Comparison of ENCODE assay signal across 20 mouse cellular contexts in the genomic region with DNA sequence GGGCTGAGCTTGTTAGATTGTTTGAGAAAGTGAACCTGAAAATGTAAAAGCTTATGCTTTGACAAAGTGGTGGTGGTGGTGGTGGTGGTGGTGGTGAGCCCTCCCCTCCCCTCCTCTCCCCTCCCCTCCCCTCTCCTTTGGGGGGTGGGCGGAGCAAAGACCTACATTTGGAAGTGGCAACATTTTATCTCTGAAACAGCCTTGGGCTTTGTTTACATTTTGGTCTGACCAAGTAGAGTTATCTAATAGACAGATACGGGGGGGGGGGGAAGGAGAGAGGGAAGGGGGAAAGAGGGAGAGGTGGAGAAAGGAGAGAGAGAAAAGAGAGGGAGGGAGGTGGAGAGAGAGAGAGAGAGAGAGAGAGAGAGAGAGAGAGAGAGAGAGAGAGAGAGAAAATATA. TPM values are rescaled to one million over a fixed set of nuclear protein-coding genes. Genes with fewer than 3 reads are reported as not detected.
DNase-seq lines count a peak whose midpoint lies in the region; ATAC-seq and TF ChIP-seq lines count a peak whose summit lies in the region.
"Had no signal": no experiment of that assay in that cellular context is flagged by ENCODE, and none has a peak within 500 bp of the region (broad histone marks: within the 10 kb centered on the region; RNA-seq: fewer than 3 reads in every experiment).

No protein-coding gene starts in this region.

- intact Hi-C loops in heart, postnatal 36 days (cut with DNase I), result no loop called here

- H3K27ac ChIP-seq in heart, embryonic 11.5 days (ENCODE audit: low read depth, low read length), result no peak overlapping the region
- peak overlapping the region; percentile 49 for H3K27ac ChIP-seq in midbrain, embryonic 11.5 days (ENCODE audit: low read depth, low read length)
- no peak overlapping the region for H3K27ac ChIP-seq in midbrain, postnatal 0 days (ENCODE audit: low read depth, low read length)
- peak overlapping the region; percentile 81 for H3K27ac ChIP-seq in hindbrain, embryonic 13.5 days
- peak overlapping the region; percentile 64; the same call in 1 of the 2 replicates for H3K27ac ChIP-seq in neural tube, embryonic 12.5 days
- H3K27ac ChIP-seq: left cerebral cortex, adult 2 months; limb, embryonic 15.5 days; macrophage had no signal

- WGBS in heart, embryonic 11.5 days (ENCODE audit: insufficient replicate concordance), result 2% methylated on average over 2 of the region's 2 CpGs
- 38% methylated on average over 2 of the region's 2 CpGs for WGBS in midbrain, embryonic 11.5 days
- WGBS in midbrain, postnatal 0 days, result 28% methylated on average over 2 of the region's 2 CpGs
- WGBS in hindbrain, embryonic 13.5 days, result 11% methylated on average over 2 of the region's 2 CpGs
- 25% methylated on average over 2 of the region's 2 CpGs for WGBS in neural tube, embryonic 12.5 days

- no peak overlapping the region for H3K4me3 ChIP-seq in heart, embryonic 11.5 days (ENCODE audit: low read depth, low read length)
- no peak overlapping the region for H3K4me3 ChIP-seq in midbrain, embryonic 11.5 days (ENCODE audit: low read depth, low read length)
- H3K4me3 ChIP-seq in midbrain, postnatal 0 days (ENCODE audit: low read depth, low read length), result no peak overlapping the region
- no peak overlapping the region for H3K4me3 ChIP-seq in hindbrain, embryonic 13.5 days
- no peak overlapping the region for H3K4me3 ChIP-seq in neural tube, embryonic 12.5 days
- H3K4me3 ChIP-seq: left cerebral cortex, adult 2 months had no signal

- peak overlapping the region; percentile 82; the same call in 1 of the 2 replicates for H3K4me2 ChIP-seq in heart, embryonic 11.5 days
- H3K4me2 ChIP-seq in midbrain, embryonic 11.5 days, result peak overlapping the region; percentile 47; the same call in 1 of the 2 replicates
- no peak overlapping the region for H3K4me2 ChIP-seq in midbrain, postnatal 0 days (ENCODE audit: low read depth, low read length, poor library complexity, severe bottlenecking)
- peak overlapping the region; percentile 58 for H3K4me2 ChIP-seq in hindbrain, embryonic 13.5 days
- H3K4me2 ChIP-seq in neural tube, embryonic 12.5 days (replicated peaks), result peak overlapping the region; percentile 63

- ATAC-seq in heart, embryonic 11.5 days (replicated peaks; ENCODE audit: insufficient number of reproducible peaks, low FRiP score, low TSS enrichment), result 0 out of 2 replicates have a peak, but pooled peaks have one; percentile 35
- ATAC-seq in midbrain, embryonic 11.5 days (ENCODE audit: low FRiP score), result no peak
- no peak for ATAC-seq in midbrain, postnatal 0 days (ENCODE audit: low FRiP score)
- ATAC-seq in hindbrain, embryonic 13.5 days (ENCODE audit: low FRiP score), result no peak
- no peak for ATAC-seq in neural tube, embryonic 12.5 days (ENCODE audit: low FRiP score, low read depth)
- ATAC-seq: Patski had no signal

- H3K9me3 ChIP-seq in heart, embryonic 11.5 days (replicated peaks; ENCODE audit: control insufficient read depth, low read length), result no peaks in the 10 kb centered on the region
- no peaks in the 10 kb centered on the region for H3K9me3 ChIP-seq in midbrain, embryonic 11.5 days (ENCODE audit: control insufficient read depth, low read length)
- no peaks in the 10 kb centered on the region for H3K9me3 ChIP-seq in midbrain, postnatal 0 days (ENCODE audit: low read length)
- H3K9me3 ChIP-seq in hindbrain, embryonic 13.5 days, result no peaks in the 10 kb centered on the region
- H3K9me3 ChIP-seq in neural tube, embryonic 12.5 days, result no peaks in the 10 kb centered on the region
- H3K9me3 ChIP-seq: limb, embryonic 15.5 days had no signal

- H3K27me3 ChIP-seq in heart, embryonic 11.5 days (ENCODE audit: control insufficient read depth, insufficient read depth, low read length), result peaks cover 1% of the 10 kb centered on the region; the same call in 1 of the 2 replicates
- no peaks in the 10 kb centered on the region; the same call in 1 of the 2 replicates for H3K27me3 ChIP-seq in midbrain, embryonic 11.5 days (ENCODE audit: control insufficient read depth, insufficient read depth, low read length)
- H3K27me3 ChIP-seq in midbrain, postnatal 0 days (ENCODE audit: insufficient read depth, low read length), result peaks cover 6% of the 10 kb centered on the region; the same call in 1 of the 2 replicates
- H3K27me3 ChIP-seq in hindbrain, embryonic 13.5 days, result no peaks in the 10 kb centered on the region
- no peaks in the 10 kb centered on the region for H3K27me3 ChIP-seq in neural tube, embryonic 12.5 days (replicated peaks)

- no peak overlapping the region for H3K9ac ChIP-seq in heart, embryonic 11.5 days (ENCODE audit: low read depth, low read length)
- peak overlapping the region; percentile 21; the same call in 1 of the 2 replicates for H3K9ac ChIP-seq in midbrain, embryonic 11.5 days (ENCODE audit: low read length)
- H3K9ac ChIP-seq in midbrain, postnatal 0 days (replicated peaks; ENCODE audit: low read length, poor library complexity, severe bottlenecking), result no peak overlapping the region
- H3K9ac ChIP-seq in hindbrain, embryonic 13.5 days, result no peak overlapping the region
- no peak overlapping the region for H3K9ac ChIP-seq in neural tube, embryonic 12.5 days
- H3K9ac ChIP-seq: limb, embryonic 15.5 days had no signal

- DNase-seq in heart, postnatal 36 days, result no peak
- no peak for DNase-seq in midbrain, embryonic 11.5 days (ENCODE audit: low spot score, missing footprints)
- DNase-seq in midbrain, postnatal 0 days (ENCODE audit: low spot score), result no peak
- no peak for DNase-seq in layer of hippocampus, adult 8-10 months (ENCODE audit: low spot score in 2 of 2)
- no peak for DNase-seq in cerebellum, postnatal 14 days
- DNase-seq: B cell, adult 2 months; cerebellum, adult 11 months; lung, adult 2 months; right cerebral cortex, postnatal 4 days; thymus, adult 2 months had no signal

- H3K4me1 ChIP-seq in heart, embryonic 11.5 days (ENCODE audit: control insufficient read depth, insufficient read depth, low read length), result peaks cover 2% of the 10 kb centered on the region; the same call in 1 of the 2 replicates
- H3K4me1 ChIP-seq in midbrain, embryonic 11.5 days (ENCODE audit: control insufficient read depth, insufficient read depth, low read length), result peaks cover 11% of the 10 kb centered on the region; the same call in 1 of the 2 replicates
- no peaks in the 10 kb centered on the region for H3K4me1 ChIP-seq in midbrain, postnatal 0 days (ENCODE audit: insufficient read depth, low read length)
- peaks cover 46% of the 10 kb centered on the region for H3K4me1 ChIP-seq in hindbrain, embryonic 13.5 days (replicated peaks)
- H3K4me1 ChIP-seq in neural tube, embryonic 12.5 days, result peaks cover 23% of the 10 kb centered on the region; the same call in 1 of the 2 replicates

- TF ChIP-seq CTCF in midbrain, postnatal 0 days (IDR thresholded peaks at IDR 0.05), result no peak

- H3K36me3 ChIP-seq in heart, embryonic 11.5 days (ENCODE audit: control insufficient read depth, insufficient read depth, low read length), result no peaks in the 10 kb centered on the region
- no peaks in the 10 kb centered on the region for H3K36me3 ChIP-seq in midbrain, embryonic 11.5 days (ENCODE audit: control insufficient read depth, insufficient read depth, low read length)
- no peaks in the 10 kb centered on the region for H3K36me3 ChIP-seq in midbrain, postnatal 0 days (ENCODE audit: insufficient read depth, low read length)
- H3K36me3 ChIP-seq in hindbrain, embryonic 13.5 days, result no peaks in the 10 kb centered on the region
- H3K36me3 ChIP-seq in neural tube, embryonic 12.5 days, result no peaks in the 10 kb centered on the region
- H3K36me3 ChIP-seq: limb, embryonic 15.5 days had no signal

RNA-seq across cellular contexts. Expression of gene Nhlh2, which starts 12.8 kb away (rescaled TPM):
- 0.06 and 0.25 TPM in 2 replicates for polyA plus RNA-seq in heart, embryonic 11.5 days (2014; fragmentation: Nextera tagmentation; extraction: Ambion mirVana)
- not detected for total RNA-seq in heart, postnatal 36 days (2021)
- polyA plus RNA-seq in midbrain, embryonic 11.5 days (2014; fragmentation: Nextera tagmentation; extraction: Ambion mirVana), result 100 and 112 TPM in 2 replicates
- 18.8 and 21.2 TPM in 2 replicates for total RNA-seq in midbrain, postnatal 0 days (2014; rRNA removed)
- polyA plus RNA-seq in midbrain, postnatal 0 days (2015; fragmentation: Nextera tagmentation; extraction: Ambion mirVana), result 12.8 and 16.0 TPM in 2 replicates
- 80.8 and 99.8 TPM in 2 replicates for polyA plus RNA-seq in hindbrain, embryonic 13.5 days (2015; fragmentation: Nextera tagmentation; extraction: Ambion mirVana)
- polyA plus RNA-seq in neural tube, embryonic 12.5 days (2016; fragmentation: Nextera tagmentation; extraction: Ambion mirVana), result 119 and 140 TPM in 2 replicates
- 1 to 10 TPM in 3 of 4 experiments, under 1 TPM in 1; 0.79 to 1.4 (median 1.3) TPM for total RNA-seq in layer of hippocampus, adult 8-10 months (2022)
- total RNA-seq: common myeloid progenitor, adult 5-6 weeks; gastrocnemius, adult 8-10 months had no signal
- polyA plus RNA-seq: kidney, embryonic 14.5 days; lung, adult 2 months; macrophage; Patski had no signal

Comparison
In these comparisons a context has a peak if more than half of its experiments do, and no peak if none do; other contexts are left out.
1. H3K27ac ChIP-seq: peak in midbrain, embryonic 11.5 days (single experiment), hindbrain, embryonic 13.5 days (single experiment) and neural tube, embryonic 12.5 days (single experiment); none in heart, embryonic 11.5 days (single experiment) and midbrain, postnatal 0 days (single experiment).
2. RNA of gene Nhlh2, which starts 12.8 kb away (polyA plus RNA-seq): 119 to 140 TPM in neural tube, embryonic 12.5 days, 100 to 112 TPM in midbrain, embryonic 11.5 days, 80.8 to 99.8 TPM in hindbrain, embryonic 13.5 days and 12.8 to 16.0 TPM in midbrain, postnatal 0 days; 0.06 to 0.25 TPM in heart, embryonic 11.5 days; every median in the first group is over 10 times any median in the second.